Mouse (Mus musculus) layer of hippocampus, adult 8-10 months (tissue): ENCODE measurements around the gene Ccndbp1. TPM values are rescaled to one million over a fixed set of nuclear protein-coding genes. Genes with fewer than 3 reads are reported as not detected.

Experiments
- microRNA-seq, 2 experiments: library from miRNA; unstranded; fragments of <30 nt; microRNA quantifications; one replicate each; pipeline ENCODE4 v1.2.0; 2022
- total RNA-seq, 4 experiments: library from RNA; stranded (reverse); gene quantifications; 2 replicates each; pipeline ENCODE4 v1.2.4; 2022

Gene Ccndbp1
- total RNA-seq, 4 experiments from 2014 or later, result 57.5 to 64.4 (median 61.0) TPM

Small RNA genes within 50 kb of the gene (microRNA-seq; reads per million reads assigned to microRNA genes)
- 0 reads per million in 2 experiments for gene Gm44325

Other genes with a start within 250 kb of the Ccndbp1 start
- gene Cdan1, start 158.3 kb upstream of the Ccndbp1 start, total RNA-seq, result 10 to 100 TPM; 27.0 to 35.3 (median 29.6) TPM
- 10 to 100 TPM; 63.7 to 77.3 (median 72.4) TPM for gene Ttbk2, start 157.8 kb upstream of the Ccndbp1 start, total RNA-seq
- 10 to 100 TPM; 40.8 to 45.5 (median 45.0) TPM for gene Ubr1, start 37.7 kb upstream of the Ccndbp1 start, total RNA-seq
- gene Tmem62, start 31.4 kb upstream of the Ccndbp1 start, total RNA-seq, result 10 to 100 TPM; 21.9 to 27.6 (median 23.4) TPM
- gene Epb42, start 28.7 kb downstream of the Ccndbp1 start, total RNA-seq, result not detected
- gene Tgm5, start 77.4 kb downstream of the Ccndbp1 start, total RNA-seq, result not detected
- gene Tgm7, start 101.4 kb downstream of the Ccndbp1 start, total RNA-seq, result under 1 TPM in 3 of 4 experiments, not detected in 1; 0.16 to 0.49 (median 0.40) TPM
- gene Adal, start 132.0 kb downstream of the Ccndbp1 start, total RNA-seq, result 10 to 100 TPM; 18.9 to 24.9 (median 21.8) TPM
- gene Lcmt2, start 132.2 kb downstream of the Ccndbp1 start, total RNA-seq, result 1 to 10 TPM; 7.8 to 9.5 (median 8.6) TPM
- gene Tubgcp4, start 162.3 kb downstream of the Ccndbp1 start, total RNA-seq, result 10 to 100 TPM; 32.3 to 47.9 (median 41.5) TPM
- gene Zscan29, start 162.7 kb downstream of the Ccndbp1 start, total RNA-seq, result 1 to 10 TPM; 7.1 to 8.1 (median 7.7) TPM